Mouse (Mus musculus) adrenal gland, adult 8-10 months (tissue): ENCODE data around the gene Rflna. TPM values are rescaled to one million over a fixed set of nuclear protein-coding genes. Genes with fewer than 3 reads are reported as not detected.
A peak's percentile ranks its signal among the peaks of the same experiment; 100 is the strongest.

Experiments
- DNase-seq: peaks from one replicate; pipeline ENCODE4 v3.0.0; 2022
- total RNA-seq, 4 experiments: library from RNA; stranded (reverse); gene quantifications; 2 replicates each; pipeline ENCODE4 v1.2.4; 2022

Gene Rflna
- total RNA-seq: 1 to 10 TPM; 2.4 to 4.6 (median 3.4) TPM

- DNase-seq: no peak
These were observed at the start of gene Rflna for GRCm38 (mm10) chr5:125002969-125003872. Gene Rflna (plus strand): TSS chr5:125003221.

GRCm38 (mm10) chr5:124954404-124955305, 48.4 kb upstream of the Rflna start:
- DNase-seq: no peak

GRCm38 (mm10) chr5:124957491-124957890, 45.5 kb upstream of the Rflna start:
- DNase-seq: peak; percentile 64

GRCm38 (mm10) chr5:124959099-124959498, 43.9 kb upstream of the Rflna start:
- DNase-seq: no peak

GRCm38 (mm10) chr5:124960131-124960901, 42.7 kb upstream of the Rflna start:
- DNase-seq: peak; percentile 78

- DNase-seq: no peak
These were observed 41.6 kb upstream of the Rflna start for GRCm38 (mm10) chr5:124961433-124961832.

- no peak for DNase-seq
These were observed 40.3 kb upstream of the Rflna start for GRCm38 (mm10) chr5:124962761-124963160.

GRCm38 (mm10) chr5:124963806-124964672, 39.0 kb upstream of the Rflna start:
- no peak for DNase-seq

- DNase-seq: no peak
These were observed 36.2 kb upstream of the Rflna start for GRCm38 (mm10) chr5:124966622-124967332.

- DNase-seq: peak; percentile 69
These were observed 33.2 kb upstream of the Rflna start for GRCm38 (mm10) chr5:124969790-124970189.

- no peak for DNase-seq
These were observed 16.8 kb upstream of the Rflna start for GRCm38 (mm10) chr5:124986222-124986621.

GRCm38 (mm10) chr5:124986656-124987055, 16.4 kb upstream of the Rflna start:
- DNase-seq: no peak

GRCm38 (mm10) chr5:124989724-124990123, 13.3 kb upstream of the Rflna start:
- DNase-seq: no peak

GRCm38 (mm10) chr5:124992323-124992722, 10.7 kb upstream of the Rflna start:
- no peak for DNase-seq

- DNase-seq: no peak
These were observed 10.1 kb upstream of the Rflna start for GRCm38 (mm10) chr5:124992891-124993290.

- no peak for DNase-seq
These were observed 6.2 kb upstream of the Rflna start for GRCm38 (mm10) chr5:124996816-124997215.

GRCm38 (mm10) chr5:124997913-124998312, 5.1 kb upstream of the Rflna start:
- DNase-seq: no peak

- no peak for DNase-seq
These were observed 2.2 kb upstream of the Rflna start for GRCm38 (mm10) chr5:125000756-125001250.

- DNase-seq: no peak
These were observed 843 bp downstream of the Rflna start for GRCm38 (mm10) chr5:125003873-125004255.

GRCm38 (mm10) chr5:125005871-125006652, 3.0 kb downstream of the Rflna start:
- no peak for DNase-seq
